Mouse (Mus musculus): ENCODE measurements around the gene Bcam.

The Bcam gene

DNA sequence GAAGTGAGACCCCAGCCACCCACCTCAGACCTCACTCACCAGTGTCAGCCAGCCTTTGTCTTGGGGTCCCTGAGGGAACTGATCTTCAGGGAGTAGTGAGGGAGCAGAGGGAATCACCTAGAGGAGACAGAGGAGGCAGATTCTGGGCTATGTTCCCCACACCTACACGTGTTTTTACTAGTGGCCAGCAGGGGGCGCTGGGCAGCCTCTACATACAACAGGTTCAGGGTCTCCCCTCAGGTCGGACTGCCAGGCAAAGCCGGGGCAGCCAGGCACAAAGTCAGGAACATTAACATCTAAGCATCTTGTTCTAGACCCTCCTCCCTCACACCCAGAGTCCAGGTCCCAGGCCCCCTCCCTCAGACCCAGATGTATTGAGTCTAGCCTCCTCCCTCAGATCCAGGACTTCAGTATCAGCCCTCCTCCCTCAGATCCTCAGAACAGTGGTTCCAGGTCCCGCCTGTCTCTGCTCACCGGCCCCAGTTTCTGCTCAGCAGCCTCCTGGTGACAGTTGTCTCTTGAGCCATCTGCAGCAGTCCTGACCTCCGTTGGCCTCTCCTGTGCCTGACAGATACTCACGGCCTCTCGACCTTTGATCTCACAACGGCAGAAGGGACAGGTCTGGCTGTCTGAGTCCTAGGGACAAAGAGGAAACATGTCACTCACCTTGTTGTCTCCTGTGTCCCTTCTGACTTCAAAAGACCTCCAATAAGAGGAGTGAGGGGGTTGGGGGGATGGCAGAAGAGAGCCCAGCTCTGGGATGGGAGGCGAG, 14.1 kb upstream of the Bcam start:
- DNase-seq (ENCODE audit: low spot score): no peak

DNA sequence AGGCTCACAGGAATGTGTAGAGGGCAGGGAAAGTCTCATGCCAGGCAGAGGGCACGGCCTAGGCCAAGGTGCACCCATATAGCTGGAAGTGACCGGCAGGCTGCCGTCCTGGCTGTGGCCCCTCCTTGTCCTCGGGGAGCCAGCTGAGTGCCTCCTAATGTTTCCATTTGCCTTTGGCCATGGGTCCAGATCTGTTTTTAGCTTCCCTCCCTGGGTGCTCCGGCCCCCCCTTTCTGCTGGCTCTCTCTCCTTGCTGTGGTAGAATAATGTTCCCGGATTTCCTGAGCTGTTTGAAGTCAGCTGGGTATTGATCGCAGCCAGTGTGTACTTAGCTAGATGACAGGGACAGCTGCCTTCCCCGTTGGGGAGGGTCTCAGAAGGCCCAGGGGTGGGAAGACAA, 12.8 kb upstream of the Bcam start:
- no peak for DNase-seq (ENCODE audit: low spot score)

DNA sequence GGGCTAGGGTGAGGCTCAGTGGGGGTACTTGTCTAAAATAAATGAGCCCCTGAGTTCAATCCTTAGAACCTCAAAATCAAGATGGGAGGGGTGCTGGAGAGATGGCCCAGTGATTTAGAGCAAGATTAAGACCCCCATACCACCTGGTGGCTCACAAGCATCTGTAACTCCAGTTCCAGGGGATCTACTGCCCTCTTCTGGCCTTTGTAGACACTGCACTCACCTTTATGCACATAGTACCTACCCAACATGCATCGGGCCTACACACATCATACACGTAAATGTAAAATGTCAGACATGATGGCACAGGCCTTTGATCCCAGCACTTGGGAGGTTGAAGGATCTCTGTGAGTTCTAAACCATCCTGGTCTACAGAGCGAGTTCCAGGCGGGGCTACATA, 11.8 kb upstream of the Bcam start:
- DNase-seq (ENCODE audit: low spot score): no peak

DNA sequence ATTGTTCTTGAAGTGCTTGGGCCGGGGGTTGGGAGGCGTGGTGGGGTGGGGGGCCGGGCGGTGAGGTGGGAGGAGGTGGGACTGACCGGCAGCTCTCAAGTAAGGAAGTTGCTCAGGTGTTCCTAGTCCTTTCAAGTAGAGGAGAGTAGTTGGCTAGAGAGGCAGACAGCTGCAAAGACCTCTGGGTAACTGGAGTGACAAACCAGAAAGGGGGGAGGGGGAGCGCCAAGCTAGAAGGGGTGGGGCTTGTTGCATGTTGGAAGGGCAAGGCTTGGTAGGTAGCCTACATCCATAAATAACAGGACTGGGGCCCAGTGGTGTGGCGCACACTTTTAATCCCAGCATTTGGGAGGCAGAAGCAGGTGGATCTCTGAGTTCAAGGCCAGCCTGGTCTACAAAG, 10.9 kb upstream of the Bcam start:
- DNase-seq (ENCODE audit: low spot score): no peak

DNA sequence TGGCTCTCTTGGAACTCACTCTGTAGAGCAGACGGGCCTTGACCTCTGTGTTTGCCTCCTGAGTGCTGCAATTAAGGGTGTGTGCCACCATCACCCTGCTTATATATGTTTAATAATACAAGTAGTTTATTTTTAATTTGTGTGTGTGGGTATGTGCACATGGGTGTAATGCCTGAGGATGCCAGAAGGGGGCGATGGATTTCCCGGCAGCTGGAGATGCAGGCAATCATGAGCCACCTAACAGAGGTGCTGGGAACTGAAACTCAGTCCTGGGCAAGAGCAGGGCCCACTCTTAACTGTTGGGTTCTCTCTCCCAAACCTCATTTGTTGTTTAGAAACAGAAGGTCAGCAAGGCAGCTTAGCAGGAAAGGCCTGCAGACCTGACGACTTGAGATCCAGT, 9.1 kb upstream of the Bcam start:
- DNase-seq (ENCODE audit: low spot score): no peak

DNA sequence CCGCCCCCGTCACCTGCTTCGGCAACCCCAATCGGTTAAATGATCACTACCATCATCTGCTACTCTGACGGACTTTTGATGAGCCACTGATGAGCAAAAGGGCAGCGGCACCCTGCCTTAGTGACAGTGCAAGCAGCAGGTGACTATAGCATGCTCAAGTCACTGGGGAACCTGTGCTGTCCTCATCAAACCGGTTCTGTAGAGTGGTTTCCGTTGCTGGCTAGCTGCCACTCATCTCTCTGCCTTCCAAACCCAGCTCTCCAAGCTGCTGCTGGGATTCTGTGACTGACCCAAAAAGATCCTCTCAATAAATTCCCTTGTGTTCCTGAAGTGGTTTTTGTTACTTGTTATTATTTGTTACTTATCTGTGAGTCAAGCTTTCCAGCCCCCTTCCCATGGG, 7.8 kb upstream of the Bcam start:
- DNase-seq (ENCODE audit: low spot score): no peak

DNA sequence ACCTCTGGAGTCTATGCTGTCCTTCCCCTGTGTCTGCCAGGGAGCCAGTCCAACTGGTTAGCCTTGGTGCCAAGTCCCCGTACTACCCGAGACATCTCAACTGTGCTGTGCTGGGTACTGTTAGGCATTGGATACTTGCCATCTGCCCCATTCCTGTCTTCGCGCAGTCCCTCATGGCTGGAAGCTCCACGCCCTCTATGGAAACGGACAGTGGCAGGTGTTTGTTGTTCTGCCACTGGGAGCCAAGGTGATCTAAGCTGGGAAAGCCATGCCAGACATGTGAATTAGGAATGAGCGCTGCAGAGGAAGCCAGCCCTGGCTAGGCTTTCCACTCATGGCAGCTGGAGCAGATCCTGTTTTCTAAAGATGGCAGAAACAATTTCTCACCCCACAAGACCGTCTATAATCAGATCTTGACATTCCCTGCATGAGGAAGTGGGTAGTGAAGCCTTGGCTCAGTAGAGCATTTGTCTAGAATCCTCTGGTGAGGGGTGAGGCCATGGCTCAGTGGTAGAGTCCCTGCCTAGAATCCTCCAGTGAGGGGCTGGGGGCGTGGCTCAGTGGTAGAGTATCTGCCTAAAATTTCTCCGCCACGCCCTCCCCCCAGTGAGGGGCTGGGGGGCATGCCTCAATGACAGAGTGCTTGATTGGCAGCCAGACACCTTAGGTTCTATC, 6.4 kb upstream of the Bcam start:
- DNase-seq (ENCODE audit: low spot score): no peak

DNA sequence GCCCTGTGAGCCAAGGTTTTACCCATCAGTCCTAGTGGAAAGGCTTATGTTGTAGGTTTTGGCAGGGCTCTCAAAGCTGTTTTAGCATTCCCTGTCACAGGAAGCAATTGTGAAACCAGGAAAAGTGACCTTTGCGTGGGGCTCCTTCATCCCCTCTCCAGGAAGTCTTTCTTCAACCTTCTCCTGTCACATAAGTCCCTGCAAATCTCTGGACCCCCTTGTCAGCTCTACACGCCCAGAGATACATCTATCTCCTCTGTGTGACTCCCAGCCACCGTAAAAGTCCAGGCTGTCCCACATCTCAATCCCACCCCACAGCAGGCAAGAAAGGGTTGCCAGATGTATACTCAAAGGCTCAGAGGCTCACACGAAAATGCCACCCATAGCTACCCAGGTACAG, 866 bp upstream of the Bcam start:
- no peak for DNase-seq (ENCODE audit: low spot score)

DNA sequence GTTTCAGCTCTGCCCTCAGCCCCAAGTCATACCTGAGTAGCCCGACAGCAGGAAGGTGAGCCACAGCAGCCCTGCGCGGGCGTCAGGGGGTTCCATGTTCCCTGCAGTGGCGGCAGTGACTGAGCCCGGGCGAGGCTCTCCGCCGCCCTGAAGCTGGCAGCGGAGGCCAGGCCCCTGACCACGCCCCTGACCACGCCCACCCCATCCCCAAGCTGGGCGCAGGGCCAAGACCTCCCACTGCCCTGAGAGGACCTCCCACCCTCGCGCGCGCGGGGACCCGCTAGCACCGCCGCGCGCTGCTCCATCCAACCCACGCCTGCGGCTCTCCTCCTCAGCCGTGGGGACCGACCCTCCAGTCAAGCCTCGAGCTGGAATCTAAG, 451 bp downstream of the Bcam start:
- DNase-seq (ENCODE audit: low spot score): no peak

DNA sequence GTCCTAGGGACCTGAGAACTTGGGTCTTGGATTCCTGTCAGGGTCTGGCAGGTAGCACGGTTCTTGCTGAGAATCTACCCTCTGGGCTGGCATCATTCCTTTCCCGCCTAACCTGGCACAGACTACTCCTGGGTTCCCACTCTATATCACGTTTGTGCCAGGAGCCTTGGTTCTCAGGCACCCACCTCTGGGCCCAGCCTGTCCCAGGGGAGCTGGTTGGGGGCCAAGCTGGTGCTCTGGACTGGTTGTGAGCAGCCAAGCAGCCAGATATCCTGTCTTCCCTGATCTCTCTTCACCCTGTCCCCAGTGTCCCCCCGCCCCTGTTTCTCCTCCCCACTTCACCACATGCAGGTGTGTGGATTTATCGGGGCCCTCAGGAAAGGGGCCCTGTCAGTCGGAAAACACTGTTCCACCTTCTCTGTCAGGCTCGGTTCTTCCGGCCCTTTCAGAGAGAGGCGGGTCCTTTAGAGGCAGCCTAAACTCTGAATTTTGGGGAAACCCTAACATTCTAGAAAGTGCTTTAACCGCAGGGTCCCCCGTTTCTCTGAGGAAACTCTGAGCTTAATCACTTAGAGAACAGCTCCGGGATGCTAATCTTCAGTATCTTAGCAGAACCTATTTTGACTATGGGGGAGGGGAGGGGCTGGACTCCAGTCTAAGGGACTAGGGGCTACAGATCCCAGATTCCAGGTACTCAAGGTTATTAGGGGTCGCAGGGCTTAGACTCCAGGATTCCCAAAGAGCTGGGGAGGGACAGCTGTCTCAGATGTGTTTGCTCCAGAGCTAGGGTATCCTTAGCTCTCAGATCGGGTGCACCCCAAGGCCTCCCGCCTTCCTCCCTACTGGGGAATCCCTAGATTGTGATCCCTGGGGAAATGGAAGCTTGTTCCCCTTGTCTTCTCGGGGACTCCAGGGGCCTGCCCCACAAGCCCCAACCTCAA, 1.1 kb downstream of the Bcam start:
- no peak for DNase-seq (ENCODE audit: low spot score)

DNA sequence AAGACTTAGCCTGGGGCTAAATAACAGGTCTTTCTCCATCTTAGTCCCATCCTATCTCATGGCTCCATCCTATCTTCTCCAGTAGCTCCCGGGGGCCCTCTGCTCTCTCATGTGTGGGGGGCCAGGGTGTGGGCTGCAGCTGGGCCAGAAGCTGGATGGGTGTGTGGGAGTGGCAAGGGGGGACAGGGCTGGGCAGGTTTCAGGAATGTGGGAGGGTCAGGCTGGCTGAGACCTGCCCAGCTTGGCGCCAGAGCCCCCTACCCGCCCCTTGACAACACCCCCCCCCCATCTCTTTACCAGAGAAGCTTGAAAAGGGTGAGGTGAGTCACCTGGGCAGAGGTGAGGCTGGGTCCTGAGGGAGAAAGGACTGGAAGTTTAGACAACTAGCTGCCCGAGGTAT, 1.8 kb downstream of the Bcam start:
- no peak for DNase-seq (ENCODE audit: low spot score)

DNA sequence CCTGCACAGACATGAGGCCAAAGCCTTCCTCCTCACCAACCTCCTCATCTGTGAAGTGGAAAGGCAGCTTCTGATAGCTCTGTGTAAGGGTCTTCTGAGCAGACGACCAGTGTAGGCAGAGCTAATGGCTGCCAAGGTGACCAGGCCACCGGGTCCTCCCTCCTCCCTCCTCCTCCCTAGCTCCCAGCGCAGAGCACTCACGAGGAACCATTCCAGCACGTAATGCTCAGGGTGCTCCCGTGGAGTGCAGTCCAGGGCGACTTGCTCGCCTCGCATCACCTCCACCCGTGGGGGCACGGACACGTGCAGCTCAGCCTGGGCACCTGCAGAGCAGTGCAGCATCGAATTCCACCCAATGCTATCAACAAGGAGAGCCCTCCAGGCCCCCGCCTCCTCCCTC, 2.6 kb downstream of the Bcam start:
- DNase-seq (ENCODE audit: low spot score): no peak

DNA sequence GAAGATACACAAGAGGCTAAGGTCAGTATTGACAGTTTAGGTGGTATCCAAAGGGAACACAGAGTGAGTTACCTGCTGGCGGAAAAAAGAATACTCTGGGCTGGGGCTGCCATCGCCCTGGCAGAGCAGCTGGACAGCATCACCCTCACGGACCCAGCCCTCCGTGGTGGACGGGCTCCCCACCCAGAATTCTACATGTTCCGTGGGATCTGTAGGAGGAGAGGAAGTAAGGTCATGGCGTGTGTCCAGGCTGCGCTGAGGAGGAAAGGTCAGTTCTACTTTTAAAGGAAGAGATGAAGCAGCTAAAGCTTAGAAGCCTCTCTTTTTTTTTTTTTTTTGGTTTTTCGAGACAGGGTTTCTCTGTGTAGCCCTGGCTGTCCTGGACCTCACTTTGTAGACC, 6.2 kb downstream of the Bcam start:
- DNase-seq (ENCODE audit: low spot score): no peak

DNA sequence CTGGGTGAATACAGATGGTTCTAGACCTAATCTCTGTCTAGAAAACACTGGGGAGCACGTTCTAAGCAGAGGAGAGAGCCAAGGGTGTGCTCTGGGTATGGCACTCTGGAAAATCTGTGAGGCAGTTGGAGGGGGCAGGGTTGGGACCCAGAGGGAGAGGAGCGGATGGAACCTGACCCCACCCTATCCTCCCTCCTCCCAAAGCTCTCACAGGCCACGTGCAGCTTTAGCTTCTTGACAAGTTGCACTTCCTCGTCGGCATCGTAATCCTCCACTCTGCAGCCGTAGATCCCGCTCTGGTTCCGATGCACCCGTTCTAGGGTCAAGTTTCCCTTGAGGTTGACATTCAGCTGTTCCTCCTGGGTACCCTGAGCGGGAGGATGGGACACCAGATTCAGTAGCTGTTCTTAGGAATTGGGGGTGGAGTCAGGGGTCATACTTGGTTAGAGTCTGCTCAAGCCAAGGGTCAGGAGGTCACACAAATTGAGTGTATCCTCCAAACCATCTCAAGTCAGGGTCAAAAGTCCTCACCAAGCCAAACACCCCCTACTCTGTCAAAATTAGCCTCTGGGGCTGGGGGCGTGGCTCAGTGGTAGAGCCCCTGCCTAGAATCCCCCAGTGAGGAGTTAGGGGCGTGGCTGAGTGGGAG, 6.9 kb downstream of the Bcam start:
- DNase-seq (ENCODE audit: low spot score): no peak

DNA sequence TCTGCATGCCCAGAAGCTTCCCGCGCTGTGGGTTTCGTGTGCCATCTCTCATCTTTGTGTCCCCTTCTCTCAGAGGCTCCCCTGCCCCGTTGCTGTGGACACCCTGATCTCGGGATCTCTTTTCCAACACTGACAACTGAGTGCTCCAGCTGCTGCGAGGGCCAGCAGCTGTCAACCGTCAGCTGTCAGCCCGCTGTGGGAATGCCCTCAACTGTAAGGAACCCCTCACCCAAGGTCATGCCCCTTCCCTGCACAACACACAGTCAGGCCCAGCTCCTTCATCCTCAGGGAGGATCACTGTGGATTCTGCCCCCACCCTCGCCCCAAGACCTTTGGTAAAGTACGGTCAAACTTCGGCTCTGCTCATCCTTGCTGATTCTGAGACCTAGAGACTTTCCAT, 8.5 kb downstream of the Bcam start:
- DNase-seq (ENCODE audit: low spot score): no peak

DNA sequence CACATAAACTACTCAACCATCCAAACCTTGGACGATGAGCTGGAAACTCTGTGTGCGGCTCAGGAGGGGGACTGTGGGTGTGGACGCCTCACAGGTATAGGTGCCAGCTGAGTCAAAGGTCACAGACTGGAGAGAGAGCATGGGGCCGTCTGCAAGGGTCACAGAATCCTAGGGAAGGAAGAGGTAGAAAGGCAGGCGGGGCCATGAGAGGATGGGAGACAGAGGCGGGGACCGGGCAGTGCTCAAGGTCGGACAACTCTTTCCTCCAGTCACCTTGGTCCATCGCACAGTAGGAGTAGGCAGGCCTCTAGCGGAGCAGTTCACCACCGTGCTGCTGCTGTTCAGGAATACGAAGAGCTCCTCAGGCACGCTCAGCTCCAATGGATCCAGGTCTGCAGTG, 10.8 kb downstream of the Bcam start:
- DNase-seq (ENCODE audit: low spot score): no peak

DNA sequence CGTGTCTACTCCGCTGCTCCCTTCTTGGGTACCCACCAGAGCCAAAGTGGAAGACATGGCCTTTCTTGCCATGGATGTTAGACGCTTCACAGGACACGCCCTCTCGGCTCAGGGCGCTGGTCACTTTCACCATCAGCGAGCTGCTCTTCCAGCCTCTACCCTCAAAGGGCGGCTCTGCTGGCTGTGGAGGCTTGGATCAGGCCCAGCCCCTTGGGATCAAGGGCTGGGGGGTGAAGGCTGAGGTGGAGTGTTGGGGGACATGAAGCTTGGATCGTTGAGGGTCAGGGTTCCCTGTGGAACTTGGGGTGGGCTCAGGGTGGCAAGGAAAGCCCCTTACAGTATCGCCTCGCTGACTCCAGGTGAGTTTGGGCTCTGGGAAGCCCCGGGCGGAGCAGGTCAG, 12.2 kb downstream of the Bcam start:
- no peak for DNase-seq (ENCODE audit: low spot score)

DNA sequence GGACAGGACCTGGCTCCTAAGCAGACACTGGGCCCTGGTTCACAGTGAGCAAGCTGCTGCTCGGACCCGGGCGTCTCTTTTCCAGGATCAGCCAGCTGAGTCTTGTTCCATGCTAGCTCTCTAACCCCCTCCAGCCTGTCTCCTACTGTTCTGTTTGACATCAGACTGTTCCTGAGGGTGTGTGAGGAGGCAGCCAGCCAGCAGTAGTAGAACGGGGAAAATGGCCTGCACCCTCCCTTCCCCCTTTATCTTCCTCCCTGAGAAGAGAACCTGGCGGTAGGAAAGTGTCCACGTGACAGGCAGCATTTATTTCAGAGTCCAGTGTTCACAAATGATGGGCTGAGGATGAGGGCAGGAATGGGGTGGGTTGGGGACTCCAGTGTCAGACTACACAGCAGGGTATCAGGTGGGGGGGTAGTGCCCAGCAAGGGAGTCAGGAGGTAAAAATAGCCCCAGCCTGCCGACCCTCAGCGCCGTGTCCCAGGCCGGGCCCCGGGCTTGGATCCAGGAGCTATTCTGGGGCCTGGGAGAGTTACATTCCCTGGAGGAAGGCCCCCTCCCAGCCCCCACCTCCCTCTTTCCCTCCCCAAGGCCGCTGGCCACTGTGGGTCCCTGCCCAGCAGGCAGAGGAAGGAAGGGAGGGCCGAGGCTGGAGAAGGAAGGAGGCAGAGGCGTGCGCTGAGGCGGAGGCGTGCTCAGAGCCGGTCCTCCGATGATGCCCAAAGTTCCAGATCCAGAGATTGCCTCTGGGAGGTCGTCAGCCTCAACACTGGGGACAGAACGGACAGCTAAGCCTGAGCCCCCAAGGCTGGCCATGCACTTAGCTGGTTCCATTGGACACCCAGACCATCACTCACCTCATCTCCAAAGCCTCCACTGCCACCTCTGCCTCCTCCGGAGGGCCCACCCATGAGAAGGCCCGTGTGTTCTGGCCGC, 14.7 kb downstream of the Bcam start:
- no peak for DNase-seq (ENCODE audit: low spot score)

DNA sequence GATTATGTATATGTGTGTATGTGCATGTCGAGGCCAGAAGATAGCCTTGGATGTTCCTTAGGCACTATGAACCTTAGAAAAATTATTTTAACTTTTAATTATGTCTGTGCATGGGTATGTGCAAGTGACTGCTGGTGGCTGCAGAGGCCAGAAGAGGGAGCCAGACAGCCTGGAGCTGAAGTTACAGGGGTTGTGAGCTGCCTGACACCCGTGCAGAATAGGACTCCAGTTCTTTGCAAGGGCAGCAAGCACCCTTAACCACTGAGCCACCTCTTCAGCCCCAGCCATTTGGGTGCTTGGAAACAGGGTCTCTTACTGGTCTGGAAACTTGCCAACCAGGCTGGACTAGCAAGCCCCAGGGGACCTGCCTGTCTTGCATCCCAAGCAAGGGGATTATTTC, 15.8 kb downstream of the Bcam start:
- no peak for DNase-seq (ENCODE audit: low spot score)

DNA sequence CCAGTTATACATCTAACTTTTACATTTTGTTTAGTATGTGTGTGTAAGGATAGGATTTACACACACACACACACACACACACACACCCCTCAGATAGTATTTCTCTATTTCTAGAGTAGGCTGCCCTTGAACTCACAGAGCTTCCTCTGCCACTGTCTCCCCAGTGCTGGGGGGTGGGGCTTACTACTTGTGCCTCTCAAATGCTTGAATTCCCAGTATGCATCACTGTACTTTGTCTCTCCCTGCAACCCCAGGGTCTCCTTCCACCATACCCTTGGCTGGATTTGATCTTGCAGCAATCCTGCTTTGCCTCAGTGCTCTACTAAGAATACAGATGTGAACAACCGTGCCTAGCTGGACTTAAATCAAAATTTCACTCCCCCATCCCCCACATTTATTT, 16.8 kb downstream of the Bcam start:
- DNase-seq (ENCODE audit: low spot score): no peak

DNA sequence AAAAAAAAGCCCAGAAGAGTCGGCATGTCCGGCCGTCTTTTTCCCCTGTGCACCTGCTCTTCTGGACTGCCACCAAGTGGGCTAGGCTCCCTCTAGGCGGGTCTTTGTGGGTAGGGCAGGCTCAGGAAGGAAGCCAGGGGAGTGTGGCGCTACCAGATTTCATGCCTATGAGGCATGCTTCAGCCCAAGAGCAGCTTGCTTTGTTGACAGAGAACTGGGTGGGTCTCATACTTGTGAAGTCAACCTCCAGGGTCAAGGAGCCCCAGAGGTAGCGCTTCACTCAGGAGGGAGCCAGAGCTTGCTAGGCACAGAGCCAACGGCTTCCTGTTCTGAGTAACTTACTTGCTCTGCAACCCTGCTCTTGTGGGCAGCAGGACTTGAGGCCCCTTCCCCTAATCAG, 17.2 kb downstream of the Bcam start:
- DNase-seq (ENCODE audit: low spot score): no peak

Measured in left cerebral cortex, adult 11 months (tissue).